Mouse (Mus musculus) liver, embryonic 15.5 days (tissue): ENCODE measurements around the gene Sh2d3c. TPM values are rescaled to one million over a fixed set of nuclear protein-coding genes. Genes with fewer than 3 reads are reported as not detected.

Experiments
- ATAC-seq: fragments of 200-750 bp; cut with Nextera tagmentation; 2 replicates; pipeline ENCODE4 v1.8.0; 2017; ENCODE audit warnings: moderate number of reproducible peaks, mild to moderate bottlenecking, moderate library complexity; ENCODE audit not compliant: insufficient read depth
- H3K27ac ChIP-seq: fragments of 300-500 bp; sonication (generic); replicated peaks from 2 replicates; pipeline ENCODE4 v1.5.1; 2015; ENCODE audit warnings: mild to moderate bottlenecking, inconsistent platforms
- H3K27me3 ChIP-seq: fragments of 300-500 bp; sonication (generic); 2 replicates; pipeline ENCODE4 v1.6.1; 2015; ENCODE audit warnings: mild to moderate bottlenecking, inconsistent platforms
- H3K36me3 ChIP-seq: fragments of 300-500 bp; sonication (generic); replicated peaks from 2 replicates; pipeline ENCODE4 v1.6.1; 2015; ENCODE audit warnings: moderate library complexity, mild to moderate bottlenecking, inconsistent platforms
- H3K4me1 ChIP-seq: fragments of 300-500 bp; sonication (generic); replicated peaks from 2 replicates; pipeline ENCODE4 v1.6.1; 2015; ENCODE audit warnings: inconsistent platforms
- H3K4me2 ChIP-seq: fragments of 300-500 bp; sonication (generic); 2 replicates; pipeline ENCODE4 v1.6.1; 2015; ENCODE audit warnings: moderate library complexity, mild to moderate bottlenecking, inconsistent platforms
- H3K4me3 ChIP-seq: fragments of 300-500 bp; sonication (generic); replicated peaks from 2 replicates; pipeline ENCODE4 v1.5.1; 2015; ENCODE audit warnings: mild to moderate bottlenecking, inconsistent platforms
- H3K9ac ChIP-seq: fragments of 300-500 bp; sonication (generic); 2 replicates; pipeline ENCODE4 v1.6.1; 2015; ENCODE audit warnings: moderate library complexity, mild to moderate bottlenecking, inconsistent platforms
- H3K9me3 ChIP-seq: fragments of 300-500 bp; sonication (generic); replicated peaks from 2 replicates; pipeline ENCODE4 v1.6.1; 2016; ENCODE audit warnings: inconsistent platforms
- WGBS: fragments of 180-500 bp; shearing (Covaris S2); methylation state at CpG from one replicate; pipeline ENCODE4 v1.1.7; 2015; ENCODE audit warnings: mixed read lengths; ENCODE audit not compliant: insufficient replicate concordance; 5-methylcytosine and 5-hydroxymethylcytosine counted together
- polyA plus RNA-seq: library from polyadenylated mRNA; unstranded; fragments of >200 nt; fragmentation: Nextera tagmentation; extraction: Ambion mirVana; gene quantifications from 2 replicates; pipeline ENCODE4 v1.2.1, GENCODE M21; 2015

Sh2d3c gene
- polyA plus RNA-seq, 1 experiment from 2014 or later: 7.0 TPM

- Histone ChIP-seq H3K4me2 (peak overlapping the region; percentile 94), H3K4me1 (peaks cover 54% of the 10 kb centered on the region)
- WGBS: under 1% methylated on average over 41 of the region's 41 CpGs
Measured at GRCm38 (mm10) chr2:32712108-32712551, 8.7 kb upstream of the Sh2d3c start.

GRCm38 (mm10) chr2:32712586-32712933 lies 8.3 kb upstream of the Sh2d3c start:
- peak overlapping the region; percentile 94 for H3K27ac ChIP-seq
- H3K4me3 ChIP-seq: peak overlapping the region; percentile 94
- H3K27me3 ChIP-seq: no peaks in the 10 kb centered on the region
- peak; percentile 88 for ATAC-seq
- peak overlapping the region; percentile 90 for H3K9ac ChIP-seq
- H3K4me2 ChIP-seq: peak overlapping the region; percentile 94
- peaks cover 41% of the 10 kb centered on the region for H3K36me3 ChIP-seq
- no peaks in the 10 kb centered on the region for H3K9me3 ChIP-seq
- WGBS: under 1% methylated on average over 44 of the region's 44 CpGs
- peaks cover 54% of the 10 kb centered on the region for H3K4me1 ChIP-seq

More at GRCm38 (mm10) chr2:32712108-32712551, 8.7 kb upstream of the Sh2d3c start:
- peak overlapping the region; percentile 94 for H3K27ac ChIP-seq
- H3K4me3 ChIP-seq: peak overlapping the region; percentile 94
- H3K9me3 ChIP-seq: no peaks in the 10 kb centered on the region
- peaks cover 45% of the 10 kb centered on the region for H3K36me3 ChIP-seq
- H3K9ac ChIP-seq: peak overlapping the region; percentile 90
- H3K27me3 ChIP-seq: no peaks in the 10 kb centered on the region
- ATAC-seq: peak; percentile 68

GRCm38 (mm10) chr2:32712934-32713817 lies 7.7 kb upstream of the Sh2d3c start, which contains the start of gene Cdk9:
Cdk9 (minus strand) TSS chr2:32713076.
- WGBS: under 1% methylated on average over 61 of the region's 79 CpGs
- ATAC-seq: peak; percentile 81
- peaks cover 35% of the 10 kb centered on the region for H3K36me3 ChIP-seq
- no peaks in the 10 kb centered on the region for H3K27me3 ChIP-seq
- peak within 1 kb of the TSS; percentile 94 for H3K4me2 ChIP-seq
- peak within 1 kb of the TSS; percentile 90 for H3K9ac ChIP-seq
- H3K9me3 ChIP-seq: no peaks in the 10 kb centered on the region
- peak within 1 kb of the TSS; percentile 94 for H3K4me3 ChIP-seq
- peaks cover 54% of the 10 kb centered on the region for H3K4me1 ChIP-seq
- H3K27ac ChIP-seq: peak within 1 kb of the TSS; percentile 94

GRCm38 (mm10) chr2:32714117-32714986 lies 6.5 kb upstream of the Sh2d3c start:
- H3K4me2 ChIP-seq: peak overlapping the region; percentile 94
- peaks cover 53% of the 10 kb centered on the region for H3K4me1 ChIP-seq
- peak overlapping the region; percentile 94 for H3K27ac ChIP-seq
- peak overlapping the region; percentile 90; the same call in 1 of the 2 replicates for H3K9ac ChIP-seq
- peak overlapping the region; percentile 94 for H3K4me3 ChIP-seq
- H3K36me3 ChIP-seq: peaks cover 23% of the 10 kb centered on the region
- WGBS: 24% methylated on average over 11 of the region's 11 CpGs
- no peak for ATAC-seq
- no peaks in the 10 kb centered on the region for H3K27me3 ChIP-seq
- H3K9me3 ChIP-seq: no peaks in the 10 kb centered on the region

GRCm38 (mm10) chr2:32714987-32715425 lies 5.8 kb upstream of the Sh2d3c start:
- no peak overlapping the region for H3K9ac ChIP-seq
- WGBS: 12% methylated on average over 4 of the region's 4 CpGs

GRCm38 (mm10) chr2:32718761-32719160 lies 2.1 kb upstream of the Sh2d3c start:
- H3K27me3 ChIP-seq: no peaks in the 10 kb centered on the region
- H3K9me3 ChIP-seq: no peaks in the 10 kb centered on the region
- H3K4me2 ChIP-seq: no peak overlapping the region
- H3K27ac ChIP-seq: no peak overlapping the region
- no peak overlapping the region for H3K4me3 ChIP-seq
- ATAC-seq: no peak
- 47% methylated on average over 9 of the region's 9 CpGs for WGBS
- H3K4me1 ChIP-seq: peaks cover 38% of the 10 kb centered on the region
- no peak overlapping the region for H3K9ac ChIP-seq
- H3K36me3 ChIP-seq: no peaks in the 10 kb centered on the region

More at GRCm38 (mm10) chr2:32714987-32715425, 5.8 kb upstream of the Sh2d3c start:
- Histone ChIP-seq H3K36me3 (peaks cover 17% of the 10 kb centered on the region), H3K4me2 (peak overlapping the region; percentile 17; the same call in 1 of the 2 replicates), H3K9me3 (no peaks in the 10 kb centered on the region), H3K4me3 (no peak overlapping the region), H3K27me3 (no peaks in the 10 kb centered on the region), H3K27ac (peak overlapping the region; percentile 94), H3K4me1 (peaks cover 47% of the 10 kb centered on the region)
- no peak for ATAC-seq

- no peaks in the 10 kb centered on the region for H3K27me3 ChIP-seq
- H3K4me3 ChIP-seq: no peak overlapping the region
- H3K4me2 ChIP-seq: peak overlapping the region; percentile 32; the same call in 1 of the 2 replicates
- H3K27ac ChIP-seq: 0 out of 2 replicates have a peak overlapping the region, but pooled peaks have one; percentile 48
- ATAC-seq: no peak
- H3K9me3 ChIP-seq: no peaks in the 10 kb centered on the region
- peaks cover 25% of the 10 kb centered on the region for H3K4me1 ChIP-seq
- no peaks in the 10 kb centered on the region for H3K36me3 ChIP-seq
- WGBS: 61% methylated on average over 3 of the region's 3 CpGs
- H3K9ac ChIP-seq: no peak overlapping the region
Measured at GRCm38 (mm10) chr2:32720053-32720452, 802 bp upstream of the Sh2d3c start.

- no peaks in the 10 kb centered on the region for H3K9me3 ChIP-seq
- H3K4me1 ChIP-seq: peaks cover 21% of the 10 kb centered on the region
- 19% methylated on average over 6 of the region's 6 CpGs for WGBS
- no peak overlapping the region for H3K9ac ChIP-seq
- peak overlapping the region; percentile 32 for H3K4me2 ChIP-seq
- H3K27me3 ChIP-seq: no peaks in the 10 kb centered on the region
- 0 out of 2 replicates have a peak, but pooled peaks cover 3% of the 10 kb centered on the region for H3K36me3 ChIP-seq
- ATAC-seq: no peak
- H3K27ac ChIP-seq: no peak overlapping the region
- H3K4me3 ChIP-seq: peak overlapping the region; percentile 39
Measured at GRCm38 (mm10) chr2:32722046-32722445, 1.2 kb downstream of the Sh2d3c start.

GRCm38 (mm10) chr2:32722581-32722980 lies 1.7 kb downstream of the Sh2d3c start:
- Histone ChIP-seq H3K36me3 (0 out of 2 replicates have a peak, but pooled peaks cover 3% of the 10 kb centered on the region), H3K27ac (no peak overlapping the region), H3K4me3 (no peak overlapping the region), H3K4me2 (peak overlapping the region; percentile 32), H3K9me3 (no peaks in the 10 kb centered on the region), H3K9ac (no peak overlapping the region), H3K4me1 (peaks cover 27% of the 10 kb centered on the region), H3K27me3 (no peaks in the 10 kb centered on the region)
- 37% methylated on average over 3 of the region's 3 CpGs for WGBS
- no peak for ATAC-seq

GRCm38 (mm10) chr2:32724149-32724548 lies 3.3 kb downstream of the Sh2d3c start:
- 54% methylated on average over 4 of the region's 4 CpGs for WGBS
- H3K27me3 ChIP-seq: no peaks in the 10 kb centered on the region
- no peak overlapping the region for H3K4me2 ChIP-seq
- no peak overlapping the region for H3K27ac ChIP-seq
- no peak for ATAC-seq
- 0 out of 2 replicates have a peak, but pooled peaks cover 3% of the 10 kb centered on the region for H3K36me3 ChIP-seq
- peaks cover 24% of the 10 kb centered on the region for H3K4me1 ChIP-seq
- no peaks in the 10 kb centered on the region for H3K9me3 ChIP-seq
- no peak overlapping the region for H3K9ac ChIP-seq
- no peak overlapping the region for H3K4me3 ChIP-seq
